Mouse (Mus musculus) CD4-positive, CD25-positive, alpha-beta regulatory T cell, adult 4 months (primary cell): ENCODE measurements at regions not wholly inside any gene's neighbourhood (a gene's known extent, or its start where the extent isn't known, plus 50 kb on each side); places are given as distances from the start of the nearest gene placed in this dataset.

Source experiments
- ATAC-seq: one replicate; pipeline ENCODE4 v1.8.0; 2017

- no peak for ATAC-seq
Measured at GRCm38 (mm10) chr15:61398829-61399228, 476.0 kb upstream of the A1bg start.

GRCm38 (mm10) chr15:61397061-61397460 lies 474.2 kb upstream of the A1bg start:
- ATAC-seq: no peak

DNA sequence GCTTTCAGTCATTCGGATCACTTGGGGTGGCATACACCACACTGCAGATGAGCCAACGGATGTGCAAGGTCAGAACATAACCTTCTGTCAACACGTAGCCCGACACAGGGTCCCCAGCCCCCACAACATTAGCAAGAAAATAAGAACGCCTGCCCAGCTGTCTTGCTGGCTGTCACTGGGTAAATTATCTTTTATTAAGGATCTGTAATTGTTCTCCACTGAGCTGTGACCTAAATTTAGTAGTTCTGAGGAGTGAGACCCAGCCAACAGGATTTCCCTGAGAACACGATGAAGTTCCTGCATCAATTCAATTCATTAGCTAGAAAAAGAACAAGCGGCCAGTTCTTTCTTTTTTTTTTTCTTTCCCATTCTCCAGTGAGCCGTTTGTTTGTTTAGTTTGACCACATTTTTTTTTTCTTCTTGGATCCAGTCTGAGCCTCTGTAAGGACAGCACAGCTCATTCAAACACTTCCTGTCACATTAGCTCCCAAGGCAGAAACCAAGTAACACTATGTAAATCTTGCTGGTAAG lies 472.5 kb upstream of the A1bg start:
- no peak for ATAC-seq

GRCm38 (mm10) chr15:61380666-61381065 lies 457.9 kb upstream of the A1bg start:
- ATAC-seq: no peak

DNA sequence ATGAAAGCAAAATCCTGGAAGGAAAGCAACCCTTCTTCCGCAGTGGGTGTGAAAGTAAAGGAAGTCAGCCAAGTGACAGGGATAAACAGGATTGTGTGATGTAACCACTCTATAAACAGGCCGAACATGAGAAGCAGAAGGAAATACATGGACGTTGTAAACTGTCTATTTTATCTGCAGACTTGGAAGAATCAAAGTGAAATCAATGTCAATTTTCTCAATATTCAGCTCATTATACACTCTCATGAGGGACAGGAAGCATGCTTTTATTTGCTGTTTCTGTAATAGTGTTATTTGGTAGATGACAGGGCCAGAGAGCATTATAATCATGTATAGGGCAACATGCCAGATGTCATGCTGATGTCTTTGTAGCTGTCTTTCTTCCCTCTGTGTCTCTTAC lies 443.5 kb upstream of the A1bg start:
- no peak for ATAC-seq

DNA sequence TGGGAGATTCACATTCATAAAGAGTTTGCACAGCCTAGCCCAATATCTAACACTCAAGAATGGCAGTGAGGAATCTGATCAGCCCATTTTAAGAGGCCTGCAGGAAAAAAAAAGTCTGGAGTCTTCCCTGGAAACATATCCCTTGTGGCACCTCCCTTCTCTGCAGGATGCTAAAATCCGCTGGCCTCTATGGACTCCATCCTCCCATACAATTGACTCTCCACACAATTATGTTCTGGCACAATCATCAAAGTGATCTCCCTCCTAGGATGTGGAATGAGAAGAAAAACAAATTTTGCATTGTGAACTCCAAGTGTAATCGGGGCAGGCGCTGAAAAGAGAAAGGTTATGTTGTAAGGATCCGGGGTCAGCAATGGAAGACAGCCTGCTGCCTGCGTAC lies 442.7 kb upstream of the A1bg start:
- no peak for ATAC-seq

DNA sequence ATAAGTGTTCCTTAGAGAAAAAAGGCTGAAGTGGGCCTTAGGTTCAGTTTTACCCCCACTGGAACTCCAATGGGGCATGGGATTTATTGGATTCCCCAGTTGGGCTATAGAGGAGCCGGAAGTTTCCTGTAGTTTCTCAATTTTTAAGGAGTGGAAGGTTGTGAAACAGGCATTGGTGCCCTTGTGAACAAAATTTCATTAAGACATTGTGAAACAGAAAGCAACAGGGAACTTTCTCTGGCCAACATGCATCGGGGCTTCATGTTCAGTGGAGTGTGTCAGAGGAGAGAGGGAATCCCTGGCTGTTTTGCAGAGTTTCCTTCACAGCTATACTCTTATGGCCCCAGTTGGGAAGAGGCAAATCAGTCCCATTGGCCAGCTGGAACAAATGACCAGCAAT lies 441.6 kb upstream of the A1bg start:
- no peak for ATAC-seq

GRCm38 (mm10) chr15:61361254-61361653 lies 438.4 kb upstream of the A1bg start:
- ATAC-seq: no peak

DNA sequence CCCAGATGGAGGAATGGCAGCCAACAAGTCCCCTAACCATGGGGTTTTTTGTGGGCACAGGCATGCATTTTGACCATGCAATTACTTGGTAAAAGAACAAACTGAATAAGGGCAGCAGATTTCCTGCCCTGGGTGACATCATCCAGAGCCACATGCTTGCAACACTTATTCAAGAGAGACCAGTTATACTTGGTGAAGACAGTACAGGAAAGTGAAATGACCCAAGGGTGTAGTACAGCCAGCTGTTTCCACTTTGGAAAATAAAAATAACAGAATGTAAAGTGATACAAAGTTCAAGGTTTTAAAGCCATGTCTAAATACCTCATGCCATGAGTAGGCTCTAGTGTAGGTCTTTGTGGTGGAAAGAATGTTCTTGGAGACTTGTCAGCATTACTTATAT lies 432.5 kb upstream of the A1bg start:
- ATAC-seq: no peak

- ATAC-seq: no peak
Measured at GRCm38 (mm10) chr15:61351729-61352342, 429.0 kb upstream of the A1bg start.

GRCm38 (mm10) chr15:61345101-61345500 lies 422.3 kb upstream of the A1bg start:
- ATAC-seq: no peak

GRCm38 (mm10) chr15:61342618-61343017 lies 419.8 kb upstream of the A1bg start:
- no peak for ATAC-seq

GRCm38 (mm10) chr15:61327925-61328324 lies 405.1 kb upstream of the A1bg start:
- no peak for ATAC-seq

- no peak for ATAC-seq
Measured at GRCm38 (mm10) chr15:61322243-61322642, 399.4 kb upstream of the A1bg start.

DNA sequence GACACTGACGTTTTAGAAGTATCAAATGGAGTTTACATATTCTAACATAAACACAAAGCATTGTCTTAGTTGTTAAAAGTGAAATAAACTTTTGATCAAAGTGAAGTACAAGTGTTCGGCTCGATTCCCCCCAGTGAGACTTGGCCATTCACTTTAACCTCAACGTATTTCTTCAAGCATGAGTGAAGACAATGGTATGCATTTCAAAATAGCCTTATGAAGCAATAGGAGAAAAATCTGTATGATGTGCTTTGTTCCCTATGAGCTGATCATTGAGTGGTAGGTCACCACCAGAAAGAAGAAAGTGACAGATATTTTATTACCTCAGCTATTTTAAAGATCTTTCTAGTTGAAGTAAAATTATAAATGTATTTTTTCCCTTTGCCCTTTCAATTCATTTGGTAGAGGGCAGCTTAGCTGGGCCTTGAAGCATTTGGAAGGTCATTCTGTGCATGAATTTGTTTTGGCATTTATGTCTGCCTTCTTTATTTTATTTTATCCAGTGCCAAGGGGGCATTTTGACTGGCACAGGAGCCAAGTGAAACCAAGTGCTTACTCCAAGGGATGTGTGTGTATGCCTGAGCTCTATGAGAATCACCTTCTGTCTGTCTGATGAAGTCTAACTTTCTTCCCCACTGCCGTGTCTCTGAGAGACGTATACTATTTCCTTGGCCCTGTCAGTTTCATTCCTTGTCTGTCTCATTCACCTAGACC lies 386.8 kb upstream of the A1bg start:
- ATAC-seq: no peak

DNA sequence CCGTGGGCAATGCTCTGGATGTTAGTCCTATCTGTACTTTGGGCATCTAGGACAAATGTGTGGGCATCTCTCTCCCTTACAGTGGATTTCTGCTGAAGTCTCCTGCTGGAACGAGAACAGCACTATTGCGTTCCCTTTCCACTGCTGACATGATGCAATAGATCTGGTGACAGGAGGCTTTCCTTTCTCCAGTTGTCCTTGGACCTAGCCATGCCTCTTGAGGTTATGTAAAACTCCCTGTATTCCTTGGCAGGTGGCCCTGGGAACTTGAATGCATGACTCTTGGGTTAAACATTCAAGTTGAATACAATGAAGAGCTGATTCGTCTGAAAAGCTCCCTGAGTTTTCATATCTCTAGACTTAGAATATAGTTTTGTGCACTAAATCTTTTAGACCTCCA lies 386.1 kb upstream of the A1bg start:
- no peak for ATAC-seq

- no peak for ATAC-seq
Measured at GRCm38 (mm10) chr15:61304546-61304945, 381.7 kb upstream of the A1bg start.

GRCm38 (mm10) chr15:61299796-61300195 lies 377.0 kb upstream of the A1bg start:
- ATAC-seq: no peak

DNA sequence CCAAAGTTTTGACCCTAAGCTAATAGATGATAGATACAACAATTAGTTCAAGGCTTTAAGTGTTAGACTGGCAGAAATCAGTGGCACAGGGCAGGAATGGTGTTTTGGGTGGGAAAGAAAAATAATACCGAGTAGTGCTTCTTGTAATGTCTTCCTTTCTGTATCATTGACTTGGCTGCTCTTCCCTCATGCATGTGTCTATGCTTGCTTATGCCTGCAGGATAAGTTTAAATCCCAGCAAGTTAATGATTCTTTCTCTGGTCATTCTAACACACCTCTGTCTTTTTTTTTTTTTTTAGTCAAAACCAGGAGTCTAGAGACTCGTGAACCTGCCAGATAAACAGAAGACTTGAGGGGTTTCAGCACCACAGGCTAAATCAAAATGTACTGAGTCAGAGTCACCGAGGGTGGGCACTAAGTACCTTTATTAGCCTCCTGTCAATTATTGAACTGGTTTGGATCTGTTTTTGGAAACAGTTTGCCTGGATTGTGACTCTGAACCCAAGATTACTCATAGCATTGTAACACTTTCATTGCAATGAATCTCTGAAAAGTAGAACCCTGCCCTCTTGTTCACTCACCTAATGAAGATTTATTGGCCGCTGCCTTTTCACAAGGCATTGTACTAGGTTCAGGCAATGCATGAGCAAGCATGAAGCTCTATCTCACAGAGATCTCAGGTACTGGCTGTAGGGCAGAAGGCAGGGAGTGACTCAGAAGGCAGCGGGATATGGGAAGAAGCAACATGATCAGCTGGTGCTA lies 374.8 kb upstream of the A1bg start:
- ATAC-seq: no peak

DNA sequence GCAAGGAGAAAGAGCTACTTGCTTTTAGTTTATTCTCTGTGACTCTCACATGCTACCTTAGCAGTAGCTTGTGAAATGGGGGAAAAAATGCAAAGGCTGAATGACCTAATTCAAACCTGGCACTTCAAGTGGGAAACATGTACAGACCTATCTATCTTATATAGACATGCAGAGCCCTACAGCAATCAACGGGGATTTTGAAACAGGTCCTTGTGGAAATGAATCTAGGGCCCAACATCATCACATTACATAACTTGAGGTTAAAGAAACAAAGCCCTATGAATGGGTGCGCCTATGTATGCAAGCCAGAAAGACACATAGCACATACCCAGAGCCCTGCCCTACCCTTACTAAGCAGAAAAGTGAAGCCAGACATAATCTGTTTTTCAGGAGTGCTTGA lies 371.8 kb upstream of the A1bg start:
- no peak for ATAC-seq

DNA sequence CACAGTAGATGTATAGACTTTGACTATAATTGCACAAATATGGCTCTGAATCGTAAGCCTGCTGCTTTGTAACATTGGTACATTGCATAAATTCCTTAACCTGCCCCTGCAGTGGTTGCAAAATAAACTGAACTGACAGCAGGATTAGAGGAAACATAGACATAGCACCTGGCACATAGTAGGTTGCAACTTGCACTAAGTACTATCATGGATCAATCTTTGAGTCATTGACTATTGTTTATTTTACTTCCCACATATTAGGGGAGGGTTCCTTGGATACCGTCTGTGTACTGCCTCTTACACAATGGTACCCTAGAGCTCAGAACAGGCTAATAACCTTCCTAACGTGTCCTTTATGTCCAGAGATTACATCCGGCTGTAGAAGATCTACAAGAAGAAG lies 371.3 kb upstream of the A1bg start:
- ATAC-seq: no peak

DNA sequence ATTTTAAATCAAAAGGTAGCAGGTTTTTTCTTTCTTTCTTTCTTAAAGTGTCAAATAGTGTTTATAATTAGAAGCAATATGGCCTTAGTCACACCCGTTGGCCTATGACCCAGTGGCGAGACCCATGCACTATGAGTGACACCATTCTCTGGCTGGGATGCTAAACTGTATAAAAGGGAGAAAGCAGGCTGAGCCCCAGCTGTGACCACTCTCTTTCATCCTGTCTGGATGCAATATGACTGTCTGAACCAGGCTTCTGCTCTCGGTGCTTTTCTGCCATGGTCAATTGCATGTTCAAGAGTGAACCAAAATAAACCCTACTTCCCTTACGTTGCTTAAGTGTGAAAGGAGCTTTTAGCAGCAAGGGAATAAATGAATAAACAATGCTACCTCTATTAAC lies 346.0 kb upstream of the A1bg start:
- no peak for ATAC-seq

DNA sequence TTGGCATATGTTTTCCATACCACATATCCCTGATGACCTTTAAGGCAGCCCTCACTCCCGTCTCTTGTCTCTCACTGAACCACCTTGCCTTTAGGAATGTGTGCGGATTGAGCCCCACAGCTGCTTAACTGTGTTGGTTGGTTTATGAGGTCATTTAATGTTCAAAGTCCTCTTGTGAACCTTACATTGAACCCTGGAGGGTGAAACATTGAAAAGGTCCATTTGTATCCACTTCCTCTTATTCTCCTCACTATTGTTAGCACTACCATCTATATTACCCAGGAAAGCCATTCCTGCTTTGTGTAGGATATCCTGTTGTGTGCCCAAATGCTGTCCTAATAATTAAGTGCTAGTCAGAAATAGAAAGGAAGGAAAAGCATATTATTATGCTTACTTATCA lies 336.2 kb upstream of the A1bg start:
- ATAC-seq: no peak

- ATAC-seq: no peak
Measured at GRCm38 (mm10) chr15:61244511-61244910, 321.7 kb upstream of the A1bg start.
